Mouse (Mus musculus) forebrain, embryonic 10.5 days (tissue): ENCODE measurements around the gene Surf4. TPM values are rescaled to one million over a fixed set of nuclear protein-coding genes. Genes with fewer than 3 reads are reported as not detected.

ENCODE experiments used
- DNase-seq: peaks from one replicate; pipeline ENCODE4 v3.0.0-alpha.2; 2017; ENCODE audit warnings: low spot score; ENCODE audit errors: extremely low spot score
- H3K27ac ChIP-seq: fragments of 300-500 bp; sonication (generic); 2 replicates; pipeline ENCODE4 v1.5.1; 2016; ENCODE audit warnings: mild to moderate bottlenecking
- H3K27me3 ChIP-seq: fragments of 300-500 bp; sonication (generic); 2 replicates; pipeline ENCODE4 v1.6.1; 2016; ENCODE audit warnings: mild to moderate bottlenecking; ENCODE audit not compliant: poor library complexity, severe bottlenecking
- H3K36me3 ChIP-seq: fragments of 300-500 bp; sonication (generic); replicated peaks from 2 replicates; pipeline ENCODE4 v1.6.1; 2016; ENCODE audit warnings: mild to moderate bottlenecking, moderate library complexity
- H3K4me1 ChIP-seq: fragments of 300-500 bp; sonication (generic); 2 replicates; pipeline ENCODE4 v1.6.1; 2016
- H3K4me3 ChIP-seq: fragments of 300-500 bp; sonication (generic); 2 replicates; pipeline ENCODE4 v1.5.1; 2016; ENCODE audit warnings: mild to moderate bottlenecking, moderate library complexity
- H3K9me3 ChIP-seq: fragments of 300-500 bp; sonication (generic); 2 replicates; pipeline ENCODE4 v1.6.1; 2016; ENCODE audit warnings: mild to moderate bottlenecking, moderate library complexity
- WGBS: fragments of 180-500 bp; shearing (Covaris S2); methylation state at CpG from one replicate; pipeline ENCODE4 v1.1.7; 2016; 5-methylcytosine and 5-hydroxymethylcytosine counted together
- polyA plus RNA-seq: library from polyadenylated mRNA; unstranded; fragments of >200 nt; fragmentation: Nextera tagmentation; extraction: Ambion mirVana; gene quantifications from 2 replicates; pipeline ENCODE4 v1.2.1, GENCODE M21; 2016

The Surf4 gene
- polyA plus RNA-seq, 1 experiment from 2014 or later, result 155 TPM

- no peaks in the 10 kb centered on the region for H3K9me3 ChIP-seq
- H3K4me1 ChIP-seq, result peaks cover 36% of the 10 kb centered on the region
- peaks cover 78% of the 10 kb centered on the region for H3K36me3 ChIP-seq
- H3K4me3 ChIP-seq, result no peak overlapping the region
- H3K27ac ChIP-seq, result no peak overlapping the region
- DNase-seq, result no peak
- H3K27me3 ChIP-seq, result no peaks in the 10 kb centered on the region
- 93% methylated on average over 3 of the region's 3 CpGs for WGBS
Measured at GRCm38 (mm10) chr2:26919684-26920083, 14.0 kb downstream of the Surf4 start.

- Histone ChIP-seq H3K27ac (peak overlapping the region; percentile 86), H3K9me3 (no peaks in the 10 kb centered on the region), H3K36me3 (peaks cover 78% of the 10 kb centered on the region), H3K4me1 (peaks cover 58% of the 10 kb centered on the region), H3K4me3 (peak overlapping the region; percentile 73), H3K27me3 (no peaks in the 10 kb centered on the region)
- no peak for DNase-seq
- WGBS, result 4% methylated on average over 13 of the region's 13 CpGs
Measured at GRCm38 (mm10) chr2:26916738-26917137, 17.0 kb downstream of the Surf4 start.

- peaks cover 78% of the 10 kb centered on the region for H3K36me3 ChIP-seq
- peak within 1 kb of the TSS; percentile 86 for H3K27ac ChIP-seq
- no peaks in the 10 kb centered on the region for H3K9me3 ChIP-seq
- WGBS, result 2% methylated on average over 47 of the region's 47 CpGs
- H3K27me3 ChIP-seq, result no peaks in the 10 kb centered on the region
- peak within 1 kb of the TSS; percentile 73 for H3K4me3 ChIP-seq
- H3K4me1 ChIP-seq, result peaks cover 61% of the 10 kb centered on the region
- peak; percentile 84 for DNase-seq
Measured at GRCm38 (mm10) chr2:26915927-26916728, 17.6 kb downstream of the Surf4 start, which contains the start of the genes Surf2 and Surf1. Gene Surf2 (plus strand): TSS chr2:26916367. Gene Surf1 (minus strand): TSS chr2:26916530.

GRCm38 (mm10) chr2:26914148-26914941, 19.4 kb downstream of the Surf4 start:
- Histone ChIP-seq H3K4me1 (peaks cover 68% of the 10 kb centered on the region), H3K27ac (no peak overlapping the region), H3K27me3 (no peaks in the 10 kb centered on the region), H3K36me3 (peaks cover 62% of the 10 kb centered on the region), H3K4me3 (peak overlapping the region; percentile 73), H3K9me3 (no peaks in the 10 kb centered on the region)
- WGBS, result 69% methylated on average over 8 of the region's 8 CpGs
- no peak for DNase-seq

GRCm38 (mm10) chr2:26913416-26914147, 20.1 kb downstream of the Surf4 start:
- no peak overlapping the region for H3K27ac ChIP-seq
- DNase-seq, result no peak
- H3K4me1 ChIP-seq, result peaks cover 76% of the 10 kb centered on the region
- 84% methylated on average over 17 of the region's 17 CpGs for WGBS
- peak overlapping the region; percentile 73; the same call in 1 of the 2 replicates for H3K4me3 ChIP-seq
- no peaks in the 10 kb centered on the region for H3K9me3 ChIP-seq
- peaks cover 59% of the 10 kb centered on the region for H3K36me3 ChIP-seq
- H3K27me3 ChIP-seq, result no peaks in the 10 kb centered on the region

- H3K4me1 ChIP-seq, result peaks cover 75% of the 10 kb centered on the region
- 75% methylated on average over 5 of the region's 5 CpGs for WGBS
- peaks cover 59% of the 10 kb centered on the region for H3K36me3 ChIP-seq
- peak overlapping the region; percentile 91 for H3K4me3 ChIP-seq
- no peaks in the 10 kb centered on the region for H3K27me3 ChIP-seq
- DNase-seq, result no peak
- H3K27ac ChIP-seq, result peak overlapping the region; percentile 92; the same call in 1 of the 2 replicates
- no peaks in the 10 kb centered on the region for H3K9me3 ChIP-seq
Measured at GRCm38 (mm10) chr2:26912253-26912770, 21.4 kb downstream of the Surf4 start.

GRCm38 (mm10) chr2:26910994-26911765, 22.5 kb downstream of the Surf4 start:
- H3K9me3 ChIP-seq, result no peaks in the 10 kb centered on the region
- DNase-seq, result peak; percentile 64
- WGBS, result under 1% methylated on average over 37 of the region's 37 CpGs
- peaks cover 68% of the 10 kb centered on the region for H3K36me3 ChIP-seq
- peak overlapping the region; percentile 91 for H3K4me3 ChIP-seq
- H3K4me1 ChIP-seq, result peaks cover 63% of the 10 kb centered on the region
- no peaks in the 10 kb centered on the region for H3K27me3 ChIP-seq
- H3K27ac ChIP-seq, result peak overlapping the region; percentile 92

- DNase-seq, result peak; percentile 98
- no peaks in the 10 kb centered on the region for H3K27me3 ChIP-seq
- under 1% methylated on average over 74 of the region's 74 CpGs for WGBS
- peaks cover 76% of the 10 kb centered on the region for H3K36me3 ChIP-seq
- peaks cover 55% of the 10 kb centered on the region for H3K4me1 ChIP-seq
- H3K9me3 ChIP-seq, result no peaks in the 10 kb centered on the region
- H3K27ac ChIP-seq, result peak within 1 kb of the TSS; percentile 92
- H3K4me3 ChIP-seq, result peak within 1 kb of the TSS; percentile 91
Measured at GRCm38 (mm10) chr2:26910124-26910993, 23.4 kb downstream of the Surf4 start, which contains the start of the genes Med22 and Rpl7a. Gene Med22 (minus strand): TSS chr2:26910677. Gene Rpl7a (plus strand): TSS chr2:26910764.

GRCm38 (mm10) chr2:26909387-26909784, 24.3 kb downstream of the Surf4 start:
- no peak for DNase-seq
- H3K9me3 ChIP-seq, result no peaks in the 10 kb centered on the region
- peaks cover 47% of the 10 kb centered on the region for H3K4me1 ChIP-seq
- H3K27me3 ChIP-seq, result no peaks in the 10 kb centered on the region
- H3K27ac ChIP-seq, result peak overlapping the region; percentile 92
- peak overlapping the region; percentile 91 for H3K4me3 ChIP-seq
- H3K36me3 ChIP-seq, result peaks cover 80% of the 10 kb centered on the region

GRCm38 (mm10) chr2:26908710-26909386, 24.9 kb downstream of the Surf4 start:
- Histone ChIP-seq H3K4me3 (peak overlapping the region; percentile 91), H3K4me1 (peaks cover 50% of the 10 kb centered on the region), H3K27ac (peak overlapping the region; percentile 60; the same call in 1 of the 2 replicates), H3K36me3 (peaks cover 78% of the 10 kb centered on the region), H3K27me3 (no peaks in the 10 kb centered on the region), H3K9me3 (no peaks in the 10 kb centered on the region)
- no peak for DNase-seq
- 87% methylated on average over 18 of the region's 18 CpGs for WGBS
